Mouse (Mus musculus) heart, postnatal 0 days (tissue): ENCODE measurements at regions not wholly inside any gene's neighbourhood (a gene's known extent, or its start where the extent isn't known, plus 50 kb on each side); places are given as distances from the start of the nearest gene placed in this dataset.

Experiments used
- ATAC-seq: fragments of 200-750 bp; cut with Nextera tagmentation; 2 replicates; pipeline ENCODE4 v1.8.0; 2017; ENCODE audit warnings: low read depth, moderate number of reproducible peaks, moderate library complexity; ENCODE audit not compliant: insufficient read depth
- DNase-seq: peaks from one replicate; pipeline ENCODE4 v3.0.0-alpha.2; 2016; ENCODE audit warnings: low spot score
- H3K27ac ChIP-seq: fragments of 300-500 bp; sonication (generic); 2 replicates; pipeline ENCODE4 v1.5.1; 2014; ENCODE audit warnings: low read depth, mild to moderate bottlenecking
- H3K27me3 ChIP-seq: fragments of 300-500 bp; sonication (generic); 2 replicates; pipeline ENCODE4 v1.6.1; 2014; ENCODE audit warnings: low read length, mixed read lengths; ENCODE audit not compliant: control insufficient read depth, insufficient read depth
- H3K36me3 ChIP-seq: fragments of 300-500 bp; sonication (generic); replicated peaks from 2 replicates; pipeline ENCODE4 v1.6.1; 2014; ENCODE audit warnings: low read length, mixed read lengths; ENCODE audit not compliant: control insufficient read depth, insufficient read depth
- H3K4me1 ChIP-seq: fragments of 300-500 bp; sonication (generic); 2 replicates; pipeline ENCODE4 v1.6.1; 2014; ENCODE audit warnings: antibody characterized with exemption; ENCODE audit not compliant: control insufficient read depth, insufficient read depth
- H3K4me2 ChIP-seq: fragments of 300-500 bp; sonication (generic); 2 replicates; pipeline ENCODE4 v1.6.1; 2014; ENCODE audit warnings: low read depth, mild to moderate bottlenecking, low read length, moderate library complexity
- H3K4me3 ChIP-seq: fragments of 300-500 bp; sonication (generic); 2 replicates; pipeline ENCODE4 v1.5.1; 2014; ENCODE audit warnings: low read depth, low read length
- H3K9ac ChIP-seq: fragments of 300-500 bp; sonication (generic); replicated peaks from 2 replicates; pipeline ENCODE4 v1.6.1; 2014; ENCODE audit warnings: low read depth, low read length, mixed read lengths
- H3K9me3 ChIP-seq: fragments of 300-500 bp; sonication (generic); replicated peaks from 2 replicates; pipeline ENCODE4 v1.6.1; 2016; ENCODE audit warnings: low read length; ENCODE audit not compliant: control insufficient read depth
- CTCF ChIP-seq: IDR thresholded peaks from 2 replicates; pipeline ENCODE4 v1.5.1; 2016; ENCODE audit warnings: antibody characterized with exemption, control low read depth, low read depth
- EP300 ChIP-seq: IDR thresholded peaks from 2 replicates; pipeline ENCODE4 v1.6.1; 2016; ENCODE audit warnings: antibody characterized with exemption, low read depth
- WGBS: fragments of 180-500 bp; shearing (Covaris S2); extraction: QIAGEN DNeasy Blood & Tissue Kit; methylation state at CpG from one replicate; pipeline ENCODE4 v1.1.7; 2014; 5-methylcytosine and 5-hydroxymethylcytosine counted together

- TF ChIP-seq EP300 (no peak), CTCF (no peak)
- no peak for ATAC-seq
- 80% methylated on average over 1 of the region's 1 CpGs for WGBS
Measured at GRCm38 (mm10) chr4:105676690-105677089, 113.0 kb upstream of the Gm12728 start.

DNA sequence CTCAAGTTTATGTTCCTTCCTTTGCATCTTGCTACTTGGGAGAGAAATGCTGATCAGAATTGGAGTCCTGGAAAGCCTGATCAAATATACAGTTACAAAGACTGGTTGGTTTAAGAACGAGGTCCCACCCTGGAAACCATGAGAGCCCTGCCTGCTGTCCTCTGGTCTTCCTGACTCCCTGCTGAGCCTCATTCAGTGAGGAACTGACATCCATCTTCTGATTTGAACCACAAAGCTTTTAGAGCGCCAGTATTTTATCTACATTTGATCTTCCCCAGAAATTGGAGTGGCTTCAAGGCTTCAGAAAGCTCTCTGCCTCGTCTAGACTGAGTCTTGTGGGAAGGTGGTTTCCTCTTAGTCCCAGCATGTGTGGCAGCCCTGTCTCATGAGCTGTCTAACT, 99.0 kb upstream of the Gm12728 start:
- no peak for DNase-seq
- ATAC-seq: no peak
- H3K27me3 ChIP-seq: no peaks in the 10 kb centered on the region
- no peak overlapping the region for H3K4me3 ChIP-seq
- H3K4me1 ChIP-seq: no peaks in the 10 kb centered on the region
- H3K36me3 ChIP-seq: no peaks in the 10 kb centered on the region
- no peak overlapping the region for H3K4me2 ChIP-seq
- no peak overlapping the region for H3K9ac ChIP-seq
- WGBS: 27% methylated on average over 3 of the region's 3 CpGs
- H3K27ac ChIP-seq: no peak overlapping the region
- H3K9me3 ChIP-seq: no peaks in the 10 kb centered on the region
- TF ChIP-seq CTCF (no peak), EP300 (no peak)

More at GRCm38 (mm10) chr4:105676690-105677089, 113.0 kb upstream of the Gm12728 start:
- H3K27me3 ChIP-seq: no peaks in the 10 kb centered on the region
- no peak overlapping the region for H3K9ac ChIP-seq
- no peak for DNase-seq
- no peaks in the 10 kb centered on the region for H3K9me3 ChIP-seq
- no peak overlapping the region for H3K27ac ChIP-seq
- no peak overlapping the region for H3K4me3 ChIP-seq
- no peaks in the 10 kb centered on the region for H3K36me3 ChIP-seq
- no peak overlapping the region for H3K4me2 ChIP-seq
- H3K4me1 ChIP-seq: no peaks in the 10 kb centered on the region

DNA sequence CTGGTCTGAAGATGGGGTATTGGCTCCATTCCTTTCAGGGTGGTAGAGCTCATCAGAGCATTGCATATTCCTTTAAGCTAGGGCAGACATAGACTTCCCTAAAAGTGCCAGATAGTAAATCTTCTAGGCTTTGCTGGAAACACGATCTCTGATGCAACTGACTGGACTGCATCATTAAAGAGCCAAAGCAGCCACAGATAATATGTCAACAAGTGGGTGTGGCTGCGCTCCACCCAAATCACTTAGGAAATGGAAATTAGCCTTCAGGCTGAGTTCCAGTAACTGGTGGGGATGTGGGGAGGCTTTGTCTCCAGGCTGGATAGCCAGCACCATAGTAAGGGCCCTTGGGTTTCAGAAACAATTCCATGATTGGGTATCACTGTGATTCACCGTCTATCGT, 97.3 kb upstream of the Gm12728 start:
- DNase-seq (no peak), ATAC-seq (no peak)
- Histone ChIP-seq H3K9me3 (no peaks in the 10 kb centered on the region), H3K36me3 (no peaks in the 10 kb centered on the region), H3K4me1 (no peaks in the 10 kb centered on the region), H3K27ac (no peak overlapping the region), H3K9ac (no peak overlapping the region), H3K4me3 (no peak overlapping the region), H3K4me2 (no peak overlapping the region), H3K27me3 (no peaks in the 10 kb centered on the region)
- 74% methylated on average over 4 of the region's 4 CpGs for WGBS
- TF ChIP-seq EP300: no peak

GRCm38 (mm10) chr4:105695895-105696294, 93.8 kb upstream of the Gm12728 start:
- DNase-seq: no peak
- Histone ChIP-seq H3K4me2 (no peak overlapping the region), H3K36me3 (no peaks in the 10 kb centered on the region), H3K4me1 (no peaks in the 10 kb centered on the region), H3K9me3 (no peaks in the 10 kb centered on the region), H3K27ac (no peak overlapping the region), H3K4me3 (no peak overlapping the region), H3K27me3 (no peaks in the 10 kb centered on the region), H3K9ac (no peak overlapping the region)
- no peak for ATAC-seq
- TF ChIP-seq CTCF (no peak), EP300 (no peak)
- 75% methylated on average over 2 of the region's 2 CpGs for whole genome bisulfite sequencing

DNA sequence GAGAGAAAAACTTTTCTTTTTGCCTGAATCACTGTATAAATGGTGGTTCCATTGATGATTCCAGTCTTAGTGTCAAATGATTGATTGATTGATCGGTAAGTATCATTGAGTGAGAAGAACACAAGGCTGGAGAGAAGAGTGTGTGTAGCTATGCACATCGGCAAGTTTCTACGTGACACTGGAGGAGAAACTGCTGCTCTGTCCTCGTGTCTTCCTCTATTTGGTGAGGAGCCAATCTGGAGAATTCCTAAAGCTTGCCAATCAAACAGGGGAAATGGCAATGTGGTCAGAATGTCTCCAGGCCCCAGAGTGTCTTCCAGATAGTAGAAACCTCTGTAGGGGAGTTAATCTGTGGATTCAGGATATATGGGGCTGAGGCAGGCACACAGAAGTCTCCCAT, 92.5 kb upstream of the Gm12728 start:
- H3K9me3 ChIP-seq: no peaks in the 10 kb centered on the region
- no peak for TF ChIP-seq EP300
- no peak for TF ChIP-seq CTCF
- no peak overlapping the region for H3K27ac ChIP-seq
- WGBS: 78% methylated on average over 4 of the region's 4 CpGs
- H3K4me1 ChIP-seq: no peaks in the 10 kb centered on the region
- ATAC-seq (no peak), DNase-seq (no peak)
- no peaks in the 10 kb centered on the region for H3K36me3 ChIP-seq
- H3K9ac ChIP-seq: no peak overlapping the region
- H3K4me2 ChIP-seq: no peak overlapping the region
- no peaks in the 10 kb centered on the region for H3K27me3 ChIP-seq
- no peak overlapping the region for H3K4me3 ChIP-seq

GRCm38 (mm10) chr4:105702036-105702435, 87.6 kb upstream of the Gm12728 start:
- Histone ChIP-seq H3K27me3 (no peaks in the 10 kb centered on the region), H3K36me3 (no peaks in the 10 kb centered on the region), H3K4me1 (no peaks in the 10 kb centered on the region), H3K27ac (no peak overlapping the region), H3K4me2 (no peak overlapping the region), H3K4me3 (no peak overlapping the region), H3K9ac (no peak overlapping the region), H3K9me3 (no peaks in the 10 kb centered on the region)
- TF ChIP-seq CTCF: no peak
- no peak for TF ChIP-seq EP300
- DNase-seq (no peak), ATAC-seq (no peak)
- WGBS: 78% methylated on average over 3 of the region's 3 CpGs
